Mouse (Mus musculus) limb, embryonic 14.5 days (tissue): ENCODE measurements around the gene Diaph2. TPM values are rescaled to one million over a fixed set of nuclear protein-coding genes. Genes with fewer than 3 reads are reported as not detected.

Experiments
- ATAC-seq: fragments of 200-750 bp; cut with Nextera tagmentation; 2 replicates; pipeline ENCODE4 v1.8.0; 2017; ENCODE audit warnings: low read depth, moderate number of reproducible peaks, moderate TSS enrichment; ENCODE audit not compliant: low FRiP score
- DNase-seq: peaks from one replicate; pipeline ENCODE4 v3.0.0-alpha.2; 2015; ENCODE audit warnings: low spot score
- H3K27ac ChIP-seq: fragments of 300-500 bp; sonication (generic); replicated peaks from 2 replicates; pipeline ENCODE4 v1.5.1; 2014; ENCODE audit warnings: low read depth, mild to moderate bottlenecking, low read length, moderate library complexity, mixed read lengths
- H3K27me3 ChIP-seq: fragments of 300-500 bp; sonication (generic); 2 replicates; pipeline ENCODE4 v1.6.1; 2014; ENCODE audit warnings: low read length, mixed read lengths; ENCODE audit not compliant: control insufficient read depth, insufficient read depth
- H3K36me3 ChIP-seq: fragments of 300-500 bp; sonication (generic); 2 replicates; pipeline ENCODE4 v1.6.1; 2014; ENCODE audit warnings: mild to moderate bottlenecking, low read length, moderate library complexity, mixed read lengths; ENCODE audit not compliant: control insufficient read depth, insufficient read depth
- H3K4me1 ChIP-seq: fragments of 300-500 bp; sonication (generic); 2 replicates; pipeline ENCODE4 v1.6.1; 2014; ENCODE audit warnings: antibody characterized with exemption, low read length, mixed read lengths; ENCODE audit not compliant: control insufficient read depth, insufficient read depth
- H3K4me2 ChIP-seq: fragments of 300-500 bp; sonication (generic); replicated peaks from 2 replicates; pipeline ENCODE4 v1.6.1; 2014; ENCODE audit warnings: low read depth, mild to moderate bottlenecking, low read length, moderate library complexity; ENCODE audit not compliant: severe bottlenecking
- H3K4me3 ChIP-seq: fragments of 300-500 bp; sonication (generic); replicated peaks from 2 replicates; pipeline ENCODE4 v1.5.1; 2014; ENCODE audit warnings: low read length
- H3K9ac ChIP-seq: fragments of 300-500 bp; sonication (generic); 2 replicates; pipeline ENCODE4 v1.6.1; 2014; ENCODE audit warnings: mild to moderate bottlenecking, low read depth, low read length, moderate library complexity; ENCODE audit not compliant: severe bottlenecking
- H3K9me3 ChIP-seq: fragments of 300-500 bp; sonication (generic); 2 replicates; pipeline ENCODE4 v1.6.1; 2016; ENCODE audit warnings: low read length; ENCODE audit not compliant: control insufficient read depth
- POLR2A ChIP-seq: fragments of 200-500 bp; IDR thresholded peaks from 2 replicates; pipeline ENCODE4 v1.8.0; 2012; ENCODE audit warnings: inconsistent platforms, mild to moderate bottlenecking, moderate library complexity, borderline replicate concordance; ENCODE audit not compliant: insufficient read depth, insufficient read length; ENCODE audit errors: extremely low read depth
- WGBS: fragments of 180-500 bp; shearing (Covaris S2); extraction: QIAGEN DNeasy Blood & Tissue Kit; methylation state at CpG from one replicate; pipeline ENCODE4 v1.1.7; 2014; 5-methylcytosine and 5-hydroxymethylcytosine counted together
- polyA plus RNA-seq, 2 experiments: library from polyadenylated mRNA; depleted of rRNA in 1 of 2; stranded (reverse) in 1 of 2; unstranded in 1 of 2; fragments of >200 nt; fragmentation: Nextera tagmentation in 1 of 2; extraction: Ambion mirVana in 1 of 2; gene quantifications; 2 replicates each; pipeline versions ENCODE4 v1.2.1 to v1.2.3; 2012 to 2014

Diaph2 gene
- polyA plus RNA-seq, 2 experiments = 4.3 to 5.0 TPM

DNA sequence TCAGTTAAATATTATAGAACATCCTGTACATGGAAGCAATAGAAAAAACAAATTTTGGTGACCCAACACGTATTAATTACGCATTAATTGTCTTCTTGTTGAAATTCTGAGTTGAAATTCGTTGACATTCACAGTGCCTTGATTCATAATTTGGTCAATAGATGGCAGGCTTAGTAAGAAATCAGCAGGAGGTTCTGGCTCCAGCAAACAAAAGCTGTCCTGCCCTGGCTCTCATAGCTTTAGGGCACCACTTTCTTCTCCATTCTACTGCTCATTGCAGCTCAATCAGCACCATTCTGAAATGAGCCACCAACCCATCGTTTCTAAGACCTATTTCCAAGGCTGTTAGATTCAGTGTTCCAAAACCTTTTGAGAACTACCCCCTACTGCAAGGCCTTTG, 225.3 kb downstream of the Diaph2 start:
- Histone ChIP-seq H3K36me3 (no peaks in the 10 kb centered on the region), H3K4me1 (no peaks in the 10 kb centered on the region), H3K4me3 (no peak overlapping the region), H3K4me2 (no peak overlapping the region), H3K27ac (no peak overlapping the region), H3K9ac (no peak overlapping the region), H3K9me3 (no peaks in the 10 kb centered on the region), H3K27me3 (no peaks in the 10 kb centered on the region)
- TF ChIP-seq POLR2A = no peak
- WGBS = 70% methylated on average over 4 of the region's 4 CpGs
- ATAC-seq (no peak), DNase-seq (no peak)

DNA sequence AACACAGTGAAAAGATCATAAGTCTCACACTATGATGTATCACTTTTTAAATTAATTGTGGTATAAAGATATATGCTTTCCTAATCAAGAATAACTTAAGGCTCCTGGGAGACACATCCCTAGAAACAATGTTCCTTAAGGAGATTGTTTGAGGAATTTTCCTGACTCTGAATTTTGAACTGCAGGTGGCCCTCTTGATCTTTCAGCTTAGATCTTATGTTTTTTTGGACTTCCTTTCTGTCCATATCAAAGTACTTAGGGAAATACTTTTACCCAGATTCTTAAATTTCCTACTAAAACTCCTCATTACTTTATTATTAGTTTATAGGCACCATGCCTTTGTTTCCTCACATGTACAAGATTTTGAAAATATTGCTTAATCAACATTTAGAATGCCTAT, 258.7 kb downstream of the Diaph2 start:
- H3K36me3 ChIP-seq = no peaks in the 10 kb centered on the region
- H3K4me3 ChIP-seq = no peak overlapping the region
- no peak for TF ChIP-seq POLR2A
- H3K4me1 ChIP-seq = no peaks in the 10 kb centered on the region
- DNase-seq (no peak), ATAC-seq (no peak)
- no peaks in the 10 kb centered on the region for H3K27me3 ChIP-seq
- H3K9me3 ChIP-seq = no peaks in the 10 kb centered on the region
- no peak overlapping the region for H3K27ac ChIP-seq
- no peak overlapping the region for H3K9ac ChIP-seq
- no peak overlapping the region for H3K4me2 ChIP-seq

DNA sequence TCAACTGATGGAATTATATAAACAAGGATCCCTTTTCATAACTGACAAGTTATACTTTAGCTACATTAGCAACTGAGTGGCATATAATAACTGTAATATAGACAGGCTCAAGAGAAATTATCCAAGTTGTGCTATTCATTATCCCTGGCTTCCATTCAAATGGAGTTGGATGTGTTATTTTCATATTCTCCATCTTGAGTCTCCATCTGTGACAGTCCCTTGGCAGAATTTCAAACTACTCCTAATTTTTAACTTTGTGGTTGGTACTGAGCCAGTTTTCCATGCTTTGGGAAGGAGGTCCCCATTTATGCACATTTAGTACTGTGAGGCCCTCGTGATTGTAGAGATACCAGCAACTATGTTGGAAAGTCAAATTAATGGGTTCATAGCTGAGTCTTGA, 270.2 kb downstream of the Diaph2 start:
- DNase-seq (no peak), ATAC-seq (no peak)
- Histone ChIP-seq H3K27ac (no peak overlapping the region), H3K36me3 (no peaks in the 10 kb centered on the region), H3K9me3 (no peaks in the 10 kb centered on the region), H3K27me3 (no peaks in the 10 kb centered on the region), H3K4me2 (no peak overlapping the region), H3K9ac (no peak overlapping the region), H3K4me3 (no peak overlapping the region), H3K4me1 (no peaks in the 10 kb centered on the region)
- 66% methylated on average over 1 of the region's 1 CpGs for WGBS
- no peak for TF ChIP-seq POLR2A

DNA sequence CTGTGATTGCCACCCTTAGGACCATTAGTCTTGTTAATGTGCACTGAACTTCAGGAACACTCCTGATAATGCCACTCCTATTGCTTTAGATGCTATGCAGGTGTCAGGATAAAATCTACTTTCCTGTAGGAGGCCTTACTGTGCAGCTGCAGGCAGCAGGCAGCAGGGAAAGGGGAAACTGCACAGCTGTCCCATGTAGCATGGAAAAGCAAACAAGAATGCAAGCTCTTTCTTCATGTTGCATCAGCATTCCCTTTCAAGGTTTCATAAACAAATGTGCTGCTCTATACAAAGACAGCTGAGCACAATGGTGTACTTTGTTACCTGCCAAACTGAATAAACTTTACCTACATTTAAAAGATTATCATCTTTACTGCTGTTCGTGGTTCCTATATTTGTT, 295.0 kb downstream of the Diaph2 start:
- no peak overlapping the region for H3K27ac ChIP-seq
- DNase-seq = no peak
- no peaks in the 10 kb centered on the region for H3K36me3 ChIP-seq
- no peak for ATAC-seq
- no peak overlapping the region for H3K9ac ChIP-seq
- H3K4me2 ChIP-seq = no peak overlapping the region
- no peak overlapping the region for H3K4me3 ChIP-seq
- 82% methylated on average over 1 of the region's 1 CpGs for WGBS
- H3K4me1 ChIP-seq = no peaks in the 10 kb centered on the region
- TF ChIP-seq POLR2A = no peak
- no peaks in the 10 kb centered on the region for H3K9me3 ChIP-seq
- no peaks in the 10 kb centered on the region for H3K27me3 ChIP-seq

GRCm38 (mm10) chrX:130149216-130149615, 399.7 kb downstream of the Diaph2 start:
- Histone ChIP-seq H3K27me3 (no peaks in the 10 kb centered on the region), H3K27ac (no peak overlapping the region), H3K4me3 (no peak overlapping the region), H3K9me3 (no peaks in the 10 kb centered on the region), H3K4me1 (no peaks in the 10 kb centered on the region), H3K9ac (no peak overlapping the region), H3K4me2 (no peak overlapping the region), H3K36me3 (no peaks in the 10 kb centered on the region)
- ATAC-seq (no peak), DNase-seq (no peak)
- no peak for TF ChIP-seq POLR2A

DNA sequence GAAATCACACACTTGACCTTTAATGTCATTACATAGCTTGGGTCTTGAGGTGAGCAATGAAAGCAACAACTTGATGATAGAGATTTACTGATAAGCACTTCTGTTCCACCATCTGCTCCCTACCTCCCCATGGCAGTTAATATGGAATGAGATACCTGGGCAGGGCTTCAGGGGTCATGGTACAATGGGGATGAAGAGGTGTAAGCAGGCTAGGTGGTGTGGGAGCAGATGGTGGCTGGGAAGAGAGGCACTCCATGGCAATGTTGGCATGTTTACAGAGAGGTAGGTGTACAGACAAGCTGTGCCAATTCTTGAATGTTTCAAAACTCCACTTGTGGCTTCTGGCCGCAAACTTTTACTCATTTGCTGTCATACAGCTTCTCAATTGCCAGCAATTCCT, 402.6 kb downstream of the Diaph2 start:
- Histone ChIP-seq H3K27me3 (no peaks in the 10 kb centered on the region), H3K27ac (no peak overlapping the region), H3K36me3 (no peaks in the 10 kb centered on the region), H3K4me3 (no peak overlapping the region), H3K9me3 (no peaks in the 10 kb centered on the region), H3K9ac (no peak overlapping the region), H3K4me2 (no peak overlapping the region), H3K4me1 (no peaks in the 10 kb centered on the region)
- WGBS = 88% methylated on average over 1 of the region's 1 CpGs
- DNase-seq (no peak), ATAC-seq (no peak)
- no peak for TF ChIP-seq POLR2A
